Mouse (Mus musculus) adrenal gland, adult 18-20 months (tissue): Measurements from ENCODE around the gene Anxa8. TPM values are rescaled to one million over a fixed set of nuclear protein-coding genes. Genes with fewer than 3 reads are reported as not detected.

Experiments used
- DNase-seq, 2 experiments: peaks; one replicate each; pipeline ENCODE4 v3.0.0; 2021 to 2022; ENCODE audit warnings: low spot score in 2 of 2
- total RNA-seq, 2 experiments: library from RNA; stranded (reverse); gene quantifications; 1 replicate in 1 of 2; 2 replicates in 1 of 2; pipeline ENCODE4 v1.2.3; 2021

The Anxa8 gene
- total RNA-seq, 2 experiments from 2014 or later: 2.3 to 2.7 TPM

- no peak for DNase-seq
These were observed 28.5 kb downstream of the Anxa8 start for GRCm38 (mm10) chr14:34114311-34114710.

DNA sequence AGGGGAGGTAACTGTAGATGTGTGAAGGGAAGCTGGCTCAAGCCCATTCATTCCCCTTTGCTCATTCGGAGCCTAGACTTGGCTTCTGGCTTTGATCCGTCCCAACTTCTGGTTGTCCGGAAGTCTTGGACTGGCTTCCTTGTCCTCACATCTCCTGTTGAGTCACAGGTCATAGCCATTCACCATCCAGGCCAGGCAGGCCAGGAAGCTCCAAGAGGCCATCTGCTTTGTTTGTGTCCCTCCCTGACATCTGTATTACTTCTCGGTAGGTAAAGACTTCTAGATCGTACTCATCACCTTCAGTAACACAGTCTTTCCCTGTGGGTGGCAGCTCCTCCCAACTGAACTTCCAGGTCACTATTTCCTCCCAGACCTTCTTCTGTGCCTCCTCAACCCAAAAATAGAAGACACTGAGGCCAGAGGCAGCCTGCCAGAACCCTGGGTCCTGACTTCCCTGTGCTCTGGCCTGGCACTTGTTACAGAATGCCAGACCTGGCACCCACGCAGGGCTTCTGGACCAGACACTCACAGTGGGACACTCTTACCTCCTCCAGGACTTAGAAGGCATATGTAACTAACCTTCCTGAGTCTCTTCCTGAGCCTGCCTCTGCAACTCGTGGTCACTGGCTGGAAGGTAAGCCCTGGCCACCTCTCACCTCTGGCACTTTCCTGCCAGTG is 33.4 kb downstream of the Anxa8 start:
- no peak for DNase-seq

GRCm38 (mm10) chr14:34120016-34120910 is 34.5 kb downstream of the Anxa8 start:
- DNase-seq: no peak

DNA sequence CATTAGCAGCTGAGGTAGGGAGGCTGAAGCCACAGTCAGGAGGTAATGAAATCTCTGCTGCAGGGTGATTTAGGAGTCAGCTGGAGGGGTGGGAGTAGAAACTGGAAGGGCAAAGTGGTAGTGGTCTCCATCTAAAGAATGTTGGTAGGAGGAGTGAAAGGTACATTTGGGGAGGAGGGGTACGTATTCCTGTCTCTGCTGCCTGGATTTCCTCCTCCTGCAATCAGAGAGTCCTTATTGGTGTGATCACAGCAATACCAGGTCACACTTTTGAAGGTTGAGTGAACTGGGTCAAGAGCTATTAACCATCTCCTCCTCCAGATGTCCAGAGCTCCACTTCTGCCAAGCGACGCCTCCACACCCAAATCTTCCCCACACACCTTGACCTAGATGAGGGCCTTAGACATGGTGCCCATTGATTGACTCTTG is 35.2 kb downstream of the Anxa8 start:
- DNase-seq: no peak

GRCm38 (mm10) chr14:34121691-34122090 is 35.9 kb downstream of the Anxa8 start:
- no peak for DNase-seq

DNA sequence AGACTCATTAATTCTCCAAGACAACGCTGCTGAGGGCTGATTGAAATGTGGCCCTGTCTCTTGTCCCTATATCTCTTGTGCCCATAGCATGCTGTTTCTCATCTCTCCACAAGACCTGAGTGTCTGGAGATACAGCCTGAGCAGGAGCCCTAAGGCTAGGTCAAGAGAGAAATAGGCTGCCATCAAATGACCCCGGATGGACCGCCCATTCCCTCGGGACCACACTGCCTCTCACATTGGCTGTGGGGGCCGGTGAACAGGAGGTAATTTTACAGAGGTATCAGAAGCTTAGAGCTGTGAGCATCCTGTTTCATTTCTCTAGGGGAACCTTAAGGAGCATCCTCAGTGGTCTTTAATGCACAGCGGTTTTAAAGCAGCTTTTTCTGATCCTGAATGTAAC is 45.4 kb downstream of the Anxa8 start:
- DNase-seq: no peak

DNA sequence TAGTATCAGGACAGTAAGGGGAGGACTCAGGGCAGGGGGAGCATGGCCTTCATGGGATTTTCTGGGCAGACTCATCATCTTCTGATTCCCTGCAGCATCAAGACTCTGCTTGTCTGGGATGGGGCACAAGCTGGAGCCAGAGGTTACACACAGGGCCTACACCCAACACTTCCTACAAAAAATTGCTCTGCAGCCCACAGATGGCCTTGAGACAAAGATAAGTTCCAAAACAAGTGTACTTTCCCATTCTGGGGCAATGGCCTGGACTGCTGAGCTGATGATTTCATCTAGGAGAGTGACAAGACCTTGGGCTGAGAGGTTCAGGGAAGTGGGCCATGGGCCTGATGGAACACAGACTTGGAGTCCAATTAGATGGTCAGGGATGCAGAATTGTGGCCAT is 49.6 kb downstream of the Anxa8 start:
- no peak for DNase-seq

GRCm38 (mm10) chr14:34139671-34140664 is 54.2 kb downstream of the Anxa8 start:
- no peak for DNase-seq

GRCm38 (mm10) chr14:34142316-34142715 is 56.5 kb downstream of the Anxa8 start:
- DNase-seq: no peak

- no peak for DNase-seq
These were observed 57.1 kb downstream of the Anxa8 start for GRCm38 (mm10) chr14:34142915-34143314.

Other genes starting within 250 kb of the Anxa8 start
- gene Gdf10, start 162.4 kb upstream of the Anxa8 start, total RNA-seq: 10 to 100 TPM in 1 of 2 experiments, 1 to 10 TPM in 1; 7.2 to 10.6 TPM
- under 1 TPM in 1 of 2 experiments, not detected in 1; 0.10 TPM for gene Gdf2, start 144.9 kb upstream of the Anxa8 start, total RNA-seq
- gene Rbp3, start 132.0 kb upstream of the Anxa8 start, total RNA-seq: not detected
- gene Zfp488, start 107.2 kb upstream of the Anxa8 start, total RNA-seq: not detected
- gene Gm30083, start 70.8 kb upstream of the Anxa8 start, total RNA-seq: not detected
- gene Gm5460, start 69.2 kb upstream of the Anxa8 start, total RNA-seq: under 1 TPM; 0.26 to 0.40 TPM
- gene Antxrl, start 33.3 kb upstream of the Anxa8 start, total RNA-seq: not detected
- not detected for gene A630023A22Rik, start 16.8 kb downstream of the Anxa8 start, total RNA-seq
- gene Npy4r, start 66.5 kb downstream of the Anxa8 start, total RNA-seq: under 1 TPM in 1 of 2 experiments, not detected in 1; 0.10 TPM
- 1 to 10 TPM in 1 of 2 experiments, under 1 TPM in 1; 0.83 to 1.3 TPM for gene Gprin2, start 115.7 kb downstream of the Anxa8 start, total RNA-seq
- under 1 TPM; 0.16 to 0.27 TPM for gene Syt15, start 133.6 kb downstream of the Anxa8 start, total RNA-seq
- 1 to 10 TPM; 9.2 to 9.5 TPM for gene Shld2, start 224.5 kb downstream of the Anxa8 start, total RNA-seq
- 100 to 1,000 TPM; 186 to 200 TPM for gene Glud1, start 224.7 kb downstream of the Anxa8 start, total RNA-seq